Mouse (Mus musculus) adrenal gland, postnatal 4 days (tissue): ENCODE data around the gene Abhd16b. TPM values are rescaled to one million over a fixed set of nuclear protein-coding genes. Genes with fewer than 3 reads are reported as not detected.

Source experiments
- DNase-seq, 2 experiments: peaks; one replicate each; pipeline ENCODE4 v3.0.0; 2021 to 2022; ENCODE audit warnings: low spot score in 2 of 2, mixed read lengths in 2 of 2
- total RNA-seq, 2 experiments: library from RNA; stranded (reverse); gene quantifications; 2 replicates each; pipeline ENCODE4 v1.2.3; 2021

Abhd16b gene
- total RNA-seq, 2 experiments from 2014 or later = not detected

- no peak for DNase-seq
Observed at GRCm38 (mm10) chr2:181536410-181536809, 43.4 kb downstream of the Abhd16b start.

DNA sequence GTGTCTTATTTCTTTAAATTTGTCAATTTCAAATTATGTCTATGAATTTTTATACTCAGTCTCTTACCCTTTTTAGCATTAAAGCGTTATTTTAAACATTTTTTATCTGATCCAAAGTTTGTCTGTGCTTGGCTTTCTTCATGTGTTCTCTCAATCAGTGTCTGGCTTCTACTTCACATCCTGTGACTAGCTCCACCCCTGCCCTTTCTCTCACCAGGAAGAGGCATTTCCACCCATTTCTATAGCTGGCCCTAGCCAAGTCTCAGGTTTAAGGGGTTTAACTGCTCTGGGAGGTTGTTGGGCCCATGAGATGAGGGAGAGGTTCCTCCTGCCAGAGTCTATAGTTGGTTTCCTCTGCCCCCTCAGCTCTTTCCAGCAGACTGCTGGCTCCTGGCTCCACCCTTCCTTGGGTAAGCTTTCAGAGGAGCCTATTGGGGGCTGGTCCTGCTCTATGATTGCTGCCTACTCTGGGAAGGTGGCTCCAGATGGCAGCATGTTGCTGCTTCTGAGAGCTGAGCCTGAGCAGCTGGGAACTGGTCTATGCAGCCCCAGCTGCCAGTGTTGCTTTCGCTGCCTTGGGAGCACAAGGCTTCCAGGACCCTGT is 44.5 kb downstream of the Abhd16b start:
- no peak for DNase-seq

DNA sequence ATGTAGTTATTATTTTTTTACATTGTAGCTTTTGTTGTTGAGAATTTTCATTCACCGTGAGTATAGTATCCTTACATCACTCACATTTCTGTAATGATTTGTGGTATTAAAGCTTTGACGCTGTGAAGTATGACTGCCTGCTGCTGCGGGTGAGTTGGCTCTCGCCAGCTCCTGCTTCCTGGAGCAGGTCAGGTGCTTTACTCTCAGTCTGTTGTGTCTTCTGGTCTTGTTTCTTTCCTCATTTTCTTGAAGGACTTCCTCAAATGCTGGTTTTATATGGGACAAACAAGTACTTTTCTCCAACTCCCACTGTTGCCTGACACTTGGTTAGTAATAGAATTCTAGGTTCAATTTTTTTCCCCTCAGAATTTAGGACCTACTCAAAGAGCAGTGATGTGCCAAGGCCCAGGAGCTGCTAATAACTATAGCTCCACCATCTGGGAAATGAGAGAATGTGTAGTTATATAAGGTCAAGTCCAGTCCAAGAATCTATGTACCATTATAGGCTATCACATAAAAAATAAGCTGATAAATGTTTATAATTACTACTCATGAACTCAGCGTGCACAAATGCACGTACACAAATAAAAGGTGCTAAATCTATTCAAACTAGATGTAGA is 48.9 kb downstream of the Abhd16b start:
- no peak for DNase-seq

Other genes starting within 250 kb of the Abhd16b start
- 10 to 100 TPM; 27.9 to 30.8 TPM for gene Gmeb2, start 205.2 kb upstream of the Abhd16b start, total RNA-seq
- 10 to 100 TPM; 32.2 to 45.5 TPM for gene Stmn3, start 178.7 kb upstream of the Abhd16b start, total RNA-seq
- gene Rtel1, start 173.5 kb upstream of the Abhd16b start, total RNA-seq = 10 to 100 TPM; 65.6 to 69.4 TPM
- gene Zgpat, start 128.3 kb upstream of the Abhd16b start, total RNA-seq = 10 to 100 TPM; 37.0 to 42.4 TPM
- gene Arfrp1, start 127.8 kb upstream of the Abhd16b start, total RNA-seq = 10 to 100 TPM; 43.6 to 48.9 TPM
- gene Lime1, start 113.1 kb upstream of the Abhd16b start, total RNA-seq = 10 to 100 TPM; 21.8 to 28.4 TPM
- 10 to 100 TPM; 27.3 to 28.4 TPM for gene Zbtb46, start 33.8 kb upstream of the Abhd16b start, total RNA-seq
- gene Tpd52l2, start 3.9 kb downstream of the Abhd16b start, total RNA-seq = 100 to 1,000 TPM; 120 to 121 TPM
- 100 to 1,000 TPM; 120 to 131 TPM for gene Dnajc5, start 27.3 kb downstream of the Abhd16b start, total RNA-seq
- gene Uckl1, start 91.7 kb downstream of the Abhd16b start, total RNA-seq = 100 to 1,000 TPM; 106 to 113 TPM
- 10 to 100 TPM; 72.3 to 73.4 TPM for gene Prpf6, start 98.7 kb downstream of the Abhd16b start, total RNA-seq
- 100 to 1,000 TPM; 141 to 143 TPM for gene Zfp512b, start 99.6 kb downstream of the Abhd16b start, total RNA-seq
- gene Samd10, start 106.0 kb downstream of the Abhd16b start, total RNA-seq = 10 to 100 TPM; 23.8 to 25.5 TPM
- gene Gm29797, start 163.8 kb downstream of the Abhd16b start, total RNA-seq = under 1 TPM; 0.42 TPM
- gene Sox18, start 178.4 kb downstream of the Abhd16b start, total RNA-seq = 10 to 100 TPM; 45.2 to 47.3 TPM
- 10 to 100 TPM; 23.6 to 24.3 TPM for gene Tcea2, start 187.1 kb downstream of the Abhd16b start, total RNA-seq
- gene Rgs19, start 200.8 kb downstream of the Abhd16b start, total RNA-seq = 10 to 100 TPM; 30.2 to 31.1 TPM
- not detected for gene Lkaaear1, start 205.2 kb downstream of the Abhd16b start, total RNA-seq
- gene Oprl1, start 221.8 kb downstream of the Abhd16b start, total RNA-seq = 1 to 10 TPM; 4.0 to 6.0 TPM